Mouse (Mus musculus): Measurements from ENCODE around the gene Cav2.

GRCm38 (mm10) chr6:17283834-17284233 is 2.8 kb downstream of the Cav2 start:
- TF ChIP-seq CTCF (IDR thresholded peaks at IDR 0.05; ENCODE audit: control insufficient read depth, insufficient read depth, low read length) (no peak), POLR2A (IDR thresholded peaks at IDR 0.05; ENCODE audit: borderline replicate concordance, control insufficient read depth, low read depth, low read length) (no peak)

All from bone marrow, adult 2 months (tissue).